Mouse (Mus musculus): ENCODE data around the gene Galnt9. TPM values are rescaled to one million over a fixed set of nuclear protein-coding genes. Genes with fewer than 3 reads are reported as not detected.

The Galnt9 gene
- polyA plus RNA-seq, 1 experiment: 1.3 TPM

GRCm38 (mm10) chr5:110555198-110555597 lies 11.0 kb downstream of the Galnt9 start:
- no peak overlapping the region for H3K27ac ChIP-seq (ENCODE audit: insufficient read depth, low read length)
- H3K27me3 ChIP-seq (ENCODE audit: control insufficient read depth, insufficient read depth, low read length): no peaks in the 10 kb centered on the region
- no peaks in the 10 kb centered on the region for H3K4me1 ChIP-seq (ENCODE audit: control insufficient read depth, insufficient read depth, insufficient read length)
- WGBS: 39% methylated on average over 2 of the region's 2 CpGs
- H3K36me3 ChIP-seq (ENCODE audit: control insufficient read depth, insufficient read depth, low read length): no peaks in the 10 kb centered on the region
- TF ChIP-seq POLR2A (IDR thresholded peaks at IDR 0.05; ENCODE audit: low read depth, low read length) (no peak), CTCF (IDR thresholded peaks at IDR 0.05; ENCODE audit: extremely low read depth, insufficient read depth, insufficient read length, insufficient replicate concordance) (no peak)
- no peak for DNase-seq (ENCODE audit: low read depth in 1 of 2, low spot score in 2 of 2)
- no peak overlapping the region for H3K4me3 ChIP-seq (ENCODE audit: extremely low read depth, insufficient read depth, insufficient read length)

- no peak for TF ChIP-seq CTCF (IDR thresholded peaks at IDR 0.05; ENCODE audit: extremely low read depth, insufficient read depth, insufficient read length, insufficient replicate concordance)
- TF ChIP-seq POLR2A (IDR thresholded peaks at IDR 0.05; ENCODE audit: low read depth, low read length): no peak
These were observed 14.2 kb downstream of the Galnt9 start for GRCm38 (mm10) chr5:110558368-110558767.

GRCm38 (mm10) chr5:110559679-110560078 lies 15.5 kb downstream of the Galnt9 start:
- Histone ChIP-seq H3K4me1 (ENCODE audit: control insufficient read depth, insufficient read depth, insufficient read length) (no peaks in the 10 kb centered on the region), H3K36me3 (ENCODE audit: control insufficient read depth, insufficient read depth, low read length) (no peaks in the 10 kb centered on the region), H3K27ac (ENCODE audit: insufficient read depth, low read length) (no peak overlapping the region), H3K27me3 (ENCODE audit: control insufficient read depth, insufficient read depth, low read length) (no peaks in the 10 kb centered on the region), H3K4me3 (ENCODE audit: extremely low read depth, insufficient read depth, insufficient read length) (no peak overlapping the region)
- TF ChIP-seq CTCF (IDR thresholded peaks at IDR 0.05; ENCODE audit: extremely low read depth, insufficient read depth, insufficient read length, insufficient replicate concordance): no peak
- TF ChIP-seq POLR2A (IDR thresholded peaks at IDR 0.05; ENCODE audit: low read depth, low read length): no peak
- 86% methylated on average over 8 of the region's 8 CpGs for WGBS
- DNase-seq (ENCODE audit: low read depth in 1 of 2, low spot score in 2 of 2): no peak

More at GRCm38 (mm10) chr5:110558368-110558767, 14.2 kb downstream of the Galnt9 start:
- peak in 1 of 2 experiments; percentile 14 for DNase-seq (ENCODE audit: low read depth in 1 of 2, low spot score in 2 of 2)
- Histone ChIP-seq H3K27ac (ENCODE audit: insufficient read depth, low read length) (no peak overlapping the region), H3K4me1 (ENCODE audit: control insufficient read depth, insufficient read depth, insufficient read length) (no peaks in the 10 kb centered on the region), H3K27me3 (ENCODE audit: control insufficient read depth, insufficient read depth, low read length) (no peaks in the 10 kb centered on the region), H3K36me3 (ENCODE audit: control insufficient read depth, insufficient read depth, low read length) (no peaks in the 10 kb centered on the region), H3K4me3 (ENCODE audit: extremely low read depth, insufficient read depth, insufficient read length) (no peak overlapping the region)
- 21% methylated on average over 8 of the region's 8 CpGs for WGBS

- Histone ChIP-seq H3K27me3 (ENCODE audit: control insufficient read depth, insufficient read depth, low read length) (no peaks in the 10 kb centered on the region), H3K4me3 (ENCODE audit: extremely low read depth, insufficient read depth, insufficient read length) (no peak overlapping the region), H3K27ac (ENCODE audit: insufficient read depth, low read length) (no peak overlapping the region), H3K36me3 (ENCODE audit: control insufficient read depth, insufficient read depth, low read length) (no peaks in the 10 kb centered on the region), H3K4me1 (ENCODE audit: control insufficient read depth, insufficient read depth, insufficient read length) (no peaks in the 10 kb centered on the region)
- WGBS: 76% methylated on average over 16 of the region's 16 CpGs
- TF ChIP-seq CTCF (IDR thresholded peaks at IDR 0.05; ENCODE audit: extremely low read depth, insufficient read depth, insufficient read length, insufficient replicate concordance): no peak
- TF ChIP-seq POLR2A (IDR thresholded peaks at IDR 0.05; ENCODE audit: low read depth, low read length): no peak
- DNase-seq (ENCODE audit: low read depth in 1 of 2, low spot score in 2 of 2): no peak
These were observed 18.7 kb downstream of the Galnt9 start for GRCm38 (mm10) chr5:110562741-110563326.

- H3K4me1 ChIP-seq (ENCODE audit: control insufficient read depth, insufficient read depth, insufficient read length): no peaks in the 10 kb centered on the region
- no peak for DNase-seq (ENCODE audit: low read depth in 1 of 2, low spot score in 2 of 2)
- 84% methylated on average over 4 of the region's 4 CpGs for WGBS
- no peaks in the 10 kb centered on the region for H3K27me3 ChIP-seq (ENCODE audit: control insufficient read depth, insufficient read depth, low read length)
- TF ChIP-seq POLR2A (IDR thresholded peaks at IDR 0.05; ENCODE audit: low read depth, low read length): no peak
- TF ChIP-seq CTCF (IDR thresholded peaks at IDR 0.05; ENCODE audit: extremely low read depth, insufficient read depth, insufficient read length, insufficient replicate concordance): no peak
- no peak overlapping the region for H3K4me3 ChIP-seq (ENCODE audit: extremely low read depth, insufficient read depth, insufficient read length)
- H3K27ac ChIP-seq (ENCODE audit: insufficient read depth, low read length): no peak overlapping the region
- H3K36me3 ChIP-seq (ENCODE audit: control insufficient read depth, insufficient read depth, low read length): no peaks in the 10 kb centered on the region
These were observed 21.0 kb downstream of the Galnt9 start for GRCm38 (mm10) chr5:110564986-110565644.

- no peak for DNase-seq (ENCODE audit: low read depth in 1 of 2, low spot score in 2 of 2)
- 70% methylated on average over 2 of the region's 2 CpGs for WGBS
- H3K4me1 ChIP-seq (ENCODE audit: control insufficient read depth, insufficient read depth, insufficient read length): no peaks in the 10 kb centered on the region
- no peak overlapping the region for H3K4me3 ChIP-seq (ENCODE audit: extremely low read depth, insufficient read depth, insufficient read length)
- no peaks in the 10 kb centered on the region for H3K36me3 ChIP-seq (ENCODE audit: control insufficient read depth, insufficient read depth, low read length)
- no peak overlapping the region for H3K27ac ChIP-seq (ENCODE audit: insufficient read depth, low read length)
- H3K27me3 ChIP-seq (ENCODE audit: control insufficient read depth, insufficient read depth, low read length): no peaks in the 10 kb centered on the region
- TF ChIP-seq POLR2A (IDR thresholded peaks at IDR 0.05; ENCODE audit: low read depth, low read length): no peak
These were observed 23.4 kb downstream of the Galnt9 start for GRCm38 (mm10) chr5:110567547-110567946.

- H3K4me3 ChIP-seq (ENCODE audit: extremely low read depth, insufficient read depth, insufficient read length): no peak overlapping the region
- DNase-seq (ENCODE audit: low read depth in 1 of 2, low spot score in 2 of 2): no peak
- no peaks in the 10 kb centered on the region for H3K36me3 ChIP-seq (ENCODE audit: control insufficient read depth, insufficient read depth, low read length)
- TF ChIP-seq POLR2A (IDR thresholded peaks at IDR 0.05; ENCODE audit: low read depth, low read length) (no peak), CTCF (IDR thresholded peaks at IDR 0.05; ENCODE audit: extremely low read depth, insufficient read depth, insufficient read length, insufficient replicate concordance) (no peak)
- H3K4me1 ChIP-seq (ENCODE audit: control insufficient read depth, insufficient read depth, insufficient read length): no peaks in the 10 kb centered on the region
- no peaks in the 10 kb centered on the region for H3K27me3 ChIP-seq (ENCODE audit: control insufficient read depth, insufficient read depth, low read length)
- H3K27ac ChIP-seq (ENCODE audit: insufficient read depth, low read length): no peak overlapping the region
- WGBS: 75% methylated on average over 6 of the region's 6 CpGs
These were observed 30.7 kb downstream of the Galnt9 start for GRCm38 (mm10) chr5:110574888-110575287.

Measured in spleen, adult 2 months (tissue).